Mouse (Mus musculus): Measurements from ENCODE around the gene Frs3. TPM values are rescaled to one million over a fixed set of nuclear protein-coding genes. Genes with fewer than 3 reads are reported as not detected.

The Frs3 gene
- polyA plus RNA-seq, 1 experiment from 2014 or later: 4.7 TPM

DNA sequence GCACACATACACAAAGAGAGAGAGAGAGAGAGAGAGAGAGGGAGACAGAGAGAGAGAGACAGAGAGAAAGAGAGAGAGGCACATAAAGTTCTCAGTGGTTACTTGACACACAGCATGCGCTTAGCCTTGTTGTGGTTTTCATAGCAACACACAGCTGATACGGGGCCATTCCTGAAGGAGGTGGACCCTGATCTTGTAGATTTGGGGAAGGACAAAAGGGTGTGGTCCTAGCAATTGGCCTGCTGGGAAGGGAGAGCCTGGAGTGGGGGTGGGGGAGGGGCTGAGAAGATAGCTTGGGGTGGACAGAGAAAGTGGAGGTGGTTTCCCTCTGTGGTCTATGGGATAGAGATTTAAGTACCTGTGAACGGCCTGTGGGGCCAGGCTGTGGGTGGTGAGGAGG lies 21.2 kb downstream of the Frs3 start:
- 46% methylated on average over 3 of the region's 3 CpGs for WGBS
- H3K9me3 ChIP-seq: no peaks in the 10 kb centered on the region
- no peaks in the 10 kb centered on the region for H3K27me3 ChIP-seq (replicated peaks)
- H3K27ac ChIP-seq: no peak overlapping the region
- H3K4me2 ChIP-seq: no peak overlapping the region
- no peak for ATAC-seq (ENCODE audit: insufficient read depth, low FRiP score, low read depth)
- no peaks in the 10 kb centered on the region for H3K36me3 ChIP-seq
- no peaks in the 10 kb centered on the region; the same call in none of the 2 replicates for H3K4me1 ChIP-seq
- H3K9ac ChIP-seq: no peak overlapping the region
- H3K4me3 ChIP-seq (replicated peaks): no peak overlapping the region

DNA sequence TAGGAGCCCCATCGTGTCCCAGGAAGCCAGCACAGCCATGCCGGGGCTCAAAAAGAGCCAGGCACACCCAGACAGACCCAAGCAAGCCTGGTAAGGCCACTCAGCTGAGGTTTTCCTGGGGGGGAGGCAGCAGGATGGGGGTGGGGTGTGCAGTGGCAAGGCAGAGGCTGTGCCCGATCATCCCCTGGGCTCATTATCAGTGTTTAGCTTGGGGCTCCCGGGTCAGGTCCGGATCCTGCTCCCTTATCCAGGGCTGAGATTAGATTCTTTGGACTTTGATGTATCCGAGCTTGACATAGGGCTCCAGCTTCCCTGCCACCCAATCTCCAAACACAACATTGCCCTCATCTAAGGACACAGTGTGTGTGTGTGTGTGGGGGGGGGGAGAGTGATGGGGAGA lies 23.1 kb downstream of the Frs3 start:
- Histone ChIP-seq H3K27me3 (replicated peaks) (no peaks in the 10 kb centered on the region), H3K4me1 (no peaks in the 10 kb centered on the region; the same call in none of the 2 replicates), H3K27ac (no peak overlapping the region), H3K9ac (no peak overlapping the region), H3K36me3 (no peaks in the 10 kb centered on the region), H3K4me2 (no peak overlapping the region), H3K9me3 (no peaks in the 10 kb centered on the region), H3K4me3 (replicated peaks) (no peak overlapping the region)
- peak; percentile 52 for ATAC-seq (ENCODE audit: insufficient read depth, low FRiP score, low read depth)
- WGBS: 52% methylated on average over 6 of the region's 6 CpGs

GRCm38 (mm10) chr17:47712889-47713571 lies 24.2 kb downstream of the Frs3 start:
- 58% methylated on average over 10 of the region's 22 CpGs for WGBS
- Histone ChIP-seq H3K36me3 (no peaks in the 10 kb centered on the region), H3K27me3 (replicated peaks) (no peaks in the 10 kb centered on the region), H3K4me3 (replicated peaks) (no peak overlapping the region), H3K4me1 (no peaks in the 10 kb centered on the region; the same call in none of the 2 replicates), H3K27ac (no peak overlapping the region), H3K9me3 (no peaks in the 10 kb centered on the region), H3K9ac (no peak overlapping the region), H3K4me2 (no peak overlapping the region)
- ATAC-seq (ENCODE audit: insufficient read depth, low FRiP score, low read depth): no peak

DNA sequence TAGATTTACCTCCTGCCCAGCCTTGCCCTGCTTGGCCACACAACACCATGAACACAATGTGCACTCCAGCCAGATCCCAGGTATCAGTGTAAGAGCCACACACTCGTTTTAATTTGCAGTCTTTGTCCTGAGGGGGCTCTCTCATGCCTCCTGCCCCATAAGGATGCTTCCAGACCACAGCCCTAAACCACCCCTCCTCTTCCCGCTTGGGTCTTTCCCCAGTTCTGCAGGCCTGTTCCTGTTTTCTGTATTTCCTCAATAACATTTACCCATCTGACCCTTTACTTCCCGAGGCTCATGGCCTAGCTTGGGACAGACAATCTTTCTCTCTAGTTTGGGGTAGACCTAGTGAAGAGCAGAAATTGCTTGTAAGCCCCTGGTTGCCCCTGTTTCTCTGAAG lies 26.2 kb downstream of the Frs3 start:
- Histone ChIP-seq H3K9ac (no peak overlapping the region), H3K4me2 (no peak overlapping the region), H3K27me3 (replicated peaks) (no peaks in the 10 kb centered on the region), H3K4me3 (replicated peaks) (no peak overlapping the region), H3K36me3 (no peaks in the 10 kb centered on the region), H3K9me3 (no peaks in the 10 kb centered on the region), H3K4me1 (no peaks in the 10 kb centered on the region; the same call in 1 of the 2 replicates), H3K27ac (no peak overlapping the region)
- no peak for ATAC-seq (ENCODE audit: insufficient read depth, low FRiP score, low read depth)
- 52% methylated on average over 3 of the region's 3 CpGs for WGBS

- Histone ChIP-seq H3K9ac (no peak overlapping the region), H3K27me3 (replicated peaks) (no peaks in the 10 kb centered on the region), H3K4me1 (no peaks in the 10 kb centered on the region), H3K27ac (no peak overlapping the region), H3K4me3 (replicated peaks) (no peak overlapping the region), H3K4me2 (no peak overlapping the region), H3K36me3 (no peaks in the 10 kb centered on the region), H3K9me3 (no peaks in the 10 kb centered on the region)
- 64% methylated on average over 4 of the region's 4 CpGs for WGBS
- ATAC-seq (ENCODE audit: insufficient read depth, low FRiP score, low read depth): no peak
Measured at GRCm38 (mm10) chr17:47721183-47721582, 32.4 kb downstream of the Frs3 start.

DNA sequence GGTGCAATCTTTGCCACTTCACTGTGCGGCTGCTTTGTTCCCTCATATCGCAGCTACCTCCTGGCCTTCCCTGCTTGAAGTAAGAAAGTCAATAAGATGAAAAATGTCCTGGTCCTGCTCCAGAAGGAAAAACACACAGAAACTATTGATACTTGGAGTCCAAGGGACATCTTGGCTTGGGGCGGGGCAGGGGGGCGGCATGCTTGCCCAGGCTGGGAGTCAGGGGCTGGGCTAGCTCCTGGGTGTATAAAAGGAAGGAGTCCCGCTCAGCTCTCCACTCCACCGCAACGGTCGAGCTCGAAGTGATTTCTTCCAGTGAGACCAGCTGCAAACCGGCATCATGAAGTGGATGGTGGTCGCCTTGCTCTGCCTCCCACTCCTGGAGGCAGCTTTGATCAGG lies 37.7 kb downstream of the Frs3 start, which contains the start of gene Pgc:
Gene Pgc, plus strand, starts transcription at position 277 of the 400 bp plus-strand sequence.
- no peak within 1 kb of the TSS for H3K4me2 ChIP-seq
- WGBS: 69% methylated on average over 11 of the region's 11 CpGs
- 0 out of 2 replicates have a peak, but pooled peaks have one; percentile 37 for ATAC-seq (ENCODE audit: insufficient read depth, low FRiP score, low read depth)

GRCm38 (mm10) chr17:47730633-47731575 lies 42.1 kb downstream of the Frs3 start:
- no peak for ATAC-seq (ENCODE audit: insufficient read depth, low FRiP score, low read depth)

More for the DNA sequence above, 37.7 kb downstream of the Frs3 start, which contains the start of gene Pgc:
- no peaks in the 10 kb centered on the region for H3K4me1 ChIP-seq
- no peak within 1 kb of the TSS for H3K4me3 ChIP-seq (replicated peaks)
- no peaks in the 10 kb centered on the region for H3K9me3 ChIP-seq
- H3K36me3 ChIP-seq: no peaks in the 10 kb centered on the region
- H3K27ac ChIP-seq: no peak within 1 kb of the TSS
- no peaks in the 10 kb centered on the region for H3K27me3 ChIP-seq (replicated peaks)
- no peak within 1 kb of the TSS for H3K9ac ChIP-seq

GRCm38 (mm10) chr17:47735553-47736100 lies 46.8 kb downstream of the Frs3 start:
- no peak overlapping the region for H3K4me2 ChIP-seq
- no peaks in the 10 kb centered on the region for H3K27me3 ChIP-seq (replicated peaks)
- H3K27ac ChIP-seq: no peak overlapping the region
- WGBS: 73% methylated on average over 14 of the region's 14 CpGs
- H3K36me3 ChIP-seq: no peaks in the 10 kb centered on the region
- H3K4me1 ChIP-seq: peaks cover 17% of the 10 kb centered on the region
- H3K9me3 ChIP-seq: no peaks in the 10 kb centered on the region
- no peak overlapping the region for H3K4me3 ChIP-seq (replicated peaks)
- ATAC-seq (ENCODE audit: insufficient read depth, low FRiP score, low read depth): no peak
- H3K9ac ChIP-seq: no peak overlapping the region

More at GRCm38 (mm10) chr17:47730633-47731575, 42.1 kb downstream of the Frs3 start:
- H3K36me3 ChIP-seq: no peaks in the 10 kb centered on the region
- H3K27me3 ChIP-seq (replicated peaks): no peaks in the 10 kb centered on the region
- no peaks in the 10 kb centered on the region for H3K9me3 ChIP-seq
- WGBS: 54% methylated on average over 24 of the region's 24 CpGs
- H3K4me1 ChIP-seq: no peaks in the 10 kb centered on the region
- no peak overlapping the region for H3K4me3 ChIP-seq (replicated peaks)
- no peak overlapping the region for H3K4me2 ChIP-seq
- H3K27ac ChIP-seq: no peak overlapping the region
- H3K9ac ChIP-seq: no peak overlapping the region

DNA sequence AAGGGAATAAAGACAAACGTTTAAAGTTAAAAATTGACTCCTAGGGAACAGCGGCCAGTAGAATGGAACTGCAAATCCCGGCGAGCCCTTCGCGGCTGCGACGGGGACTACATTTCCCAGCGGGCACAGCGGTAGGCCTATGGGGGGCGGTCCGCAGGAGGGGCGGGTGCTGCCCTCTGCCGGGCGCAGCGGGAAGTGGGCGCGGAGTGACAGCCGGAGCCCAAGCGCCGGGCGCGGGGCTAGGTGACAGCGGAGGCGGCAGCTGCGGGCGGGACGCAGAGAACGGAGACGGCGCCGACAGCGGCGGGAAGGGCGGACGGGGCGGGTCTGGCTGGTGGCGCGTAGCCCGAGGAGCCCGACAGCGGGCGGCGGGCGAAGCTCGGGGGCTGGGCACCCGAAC lies 48.0 kb downstream of the Frs3 start, which contains the start of gene Tfeb:
Gene Tfeb, plus strand, starts transcription at position 175 of the 400 bp plus-strand sequence.
- peak; percentile 59 for ATAC-seq (ENCODE audit: insufficient read depth, low FRiP score, low read depth)
- under 1% methylated on average over 38 of the region's 47 CpGs for WGBS
- H3K4me2 ChIP-seq: peak within 1 kb of the TSS; percentile 99

GRCm38 (mm10) chr17:47737271-47738065 lies 48.6 kb downstream of the Frs3 start:
- peak overlapping the region; percentile 99 for H3K4me2 ChIP-seq
- no peaks in the 10 kb centered on the region for H3K9me3 ChIP-seq
- H3K4me3 ChIP-seq (replicated peaks): peak overlapping the region; percentile 77
- ATAC-seq (ENCODE audit: insufficient read depth, low FRiP score, low read depth): peak; percentile 91
- no peaks in the 10 kb centered on the region for H3K36me3 ChIP-seq
- H3K4me1 ChIP-seq: peaks cover 17% of the 10 kb centered on the region
- peak overlapping the region; percentile 58 for H3K9ac ChIP-seq
- 0% methylated on average over 46 of the region's 60 CpGs for WGBS
- no peaks in the 10 kb centered on the region for H3K27me3 ChIP-seq (replicated peaks)
- H3K27ac ChIP-seq: peak overlapping the region; percentile 78

More for the DNA sequence above, 48.0 kb downstream of the Frs3 start, which contains the start of gene Tfeb:
- Histone ChIP-seq H3K27me3 (replicated peaks) (no peaks in the 10 kb centered on the region), H3K4me3 (replicated peaks) (peak within 1 kb of the TSS; percentile 77), H3K9ac (peak within 1 kb of the TSS; percentile 58), H3K9me3 (no peaks in the 10 kb centered on the region), H3K27ac (peak within 1 kb of the TSS; percentile 78), H3K36me3 (no peaks in the 10 kb centered on the region), H3K4me1 (peaks cover 17% of the 10 kb centered on the region)
